Mouse (Mus musculus): ENCODE data around the gene Rimbp3.

DNA sequence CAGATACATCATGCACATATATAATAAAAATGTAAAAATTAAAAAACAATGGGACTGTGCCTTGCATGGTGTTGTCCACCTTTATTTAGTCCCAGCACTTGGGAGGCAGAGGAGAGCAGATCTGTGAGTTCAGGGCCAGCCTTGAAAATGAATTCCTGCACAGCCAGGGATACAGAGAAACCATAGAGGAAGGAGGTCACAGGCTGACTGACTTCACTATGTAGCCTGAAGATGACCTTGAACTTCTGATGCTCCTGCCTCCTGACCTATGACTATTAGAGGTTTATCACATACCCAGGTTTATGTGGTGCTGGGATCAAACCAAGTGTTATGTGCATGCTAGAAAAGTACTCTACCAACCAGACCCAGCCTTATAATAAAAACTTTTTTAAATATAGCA is 22.9 kb upstream of the Rimbp3 start:
- no peak for TF ChIP-seq ZNF384 (IDR thresholded peaks at IDR 0.05; ENCODE audit: low read depth, low read length)
- TF ChIP-seq CHD2 (IDR thresholded peaks at IDR 0.05; ENCODE audit: low read depth, low read length): no peak
- TF ChIP-seq ZC3H11A (IDR thresholded peaks at IDR 0.05; ENCODE audit: borderline replicate concordance, low read depth, low read length): no peak
- TF ChIP-seq HCFC1 (IDR thresholded peaks at IDR 0.05; ENCODE audit: borderline replicate concordance, insufficient read depth, low read length): no peak
- no peak for TF ChIP-seq MAFK (IDR thresholded peaks at IDR 0.05; ENCODE audit: insufficient read depth, low read depth, low read length)

Measured in ES-E14 (cell line).